Mouse (Mus musculus) lung, embryonic 14.5 days (tissue): ENCODE results near the gene Hdac4. TPM values are rescaled to one million over a fixed set of nuclear protein-coding genes. Genes with fewer than 3 reads are reported as not detected.

Source experiments
- ATAC-seq: fragments of 200-750 bp; cut with Nextera tagmentation; 2 replicates; pipeline ENCODE4 v1.8.0; 2017; ENCODE audit warnings: mild to moderate bottlenecking, moderate TSS enrichment, moderate library complexity; ENCODE audit not compliant: insufficient read depth
- DNase-seq: peaks from one replicate; pipeline ENCODE4 v3.0.0-alpha.2; 2015
- H3K27ac ChIP-seq: fragments of 300-500 bp; sonication (generic); 2 replicates; pipeline ENCODE4 v1.5.1; 2014; ENCODE audit warnings: low read depth, mild to moderate bottlenecking, moderate library complexity
- H3K27me3 ChIP-seq: fragments of 300-500 bp; sonication (generic); 2 replicates; pipeline ENCODE4 v1.6.1; 2014; ENCODE audit warnings: low read length, control low read depth; ENCODE audit not compliant: insufficient read depth
- H3K36me3 ChIP-seq: fragments of 300-500 bp; sonication (generic); 2 replicates; pipeline ENCODE4 v1.6.1; 2014; ENCODE audit warnings: control low read depth; ENCODE audit not compliant: insufficient read depth
- H3K4me1 ChIP-seq: fragments of 300-500 bp; sonication (generic); 2 replicates; pipeline ENCODE4 v1.6.1; 2014; ENCODE audit warnings: antibody characterized with exemption, control low read depth; ENCODE audit not compliant: insufficient read depth
- H3K4me2 ChIP-seq: fragments of 300-500 bp; sonication (generic); 2 replicates; pipeline ENCODE4 v1.6.1; 2014; ENCODE audit warnings: mild to moderate bottlenecking
- H3K4me3 ChIP-seq: fragments of 300-500 bp; sonication (generic); 2 replicates; pipeline ENCODE4 v1.5.1; 2014; ENCODE audit warnings: low read depth, low read length
- H3K9ac ChIP-seq: fragments of 300-500 bp; sonication (generic); 2 replicates; pipeline ENCODE4 v1.6.1; 2014
- H3K9me3 ChIP-seq: fragments of 300-500 bp; sonication (generic); 2 replicates; pipeline ENCODE4 v1.6.1; 2016; ENCODE audit warnings: low read depth, low read length, control low read depth
- CTCF ChIP-seq: IDR thresholded peaks from 2 replicates; pipeline ENCODE4 v1.5.1; 2016; ENCODE audit warnings: antibody characterized with exemption, low read depth
- WGBS: fragments of 180-500 bp; shearing (Covaris S2); extraction: QIAGEN DNeasy Blood & Tissue Kit; methylation state at CpG from one replicate; pipeline ENCODE4 v1.1.7; 2014; 5-methylcytosine and 5-hydroxymethylcytosine counted together
- polyA plus RNA-seq: library from polyadenylated mRNA; unstranded; fragments of >200 nt; fragmentation: Nextera tagmentation; extraction: Ambion mirVana; gene quantifications from 2 replicates; pipeline ENCODE4 v1.2.1, GENCODE M21; 2014

The Hdac4 gene
- polyA plus RNA-seq, 1 experiment from 2014 or later = 20.2 TPM

DNA sequence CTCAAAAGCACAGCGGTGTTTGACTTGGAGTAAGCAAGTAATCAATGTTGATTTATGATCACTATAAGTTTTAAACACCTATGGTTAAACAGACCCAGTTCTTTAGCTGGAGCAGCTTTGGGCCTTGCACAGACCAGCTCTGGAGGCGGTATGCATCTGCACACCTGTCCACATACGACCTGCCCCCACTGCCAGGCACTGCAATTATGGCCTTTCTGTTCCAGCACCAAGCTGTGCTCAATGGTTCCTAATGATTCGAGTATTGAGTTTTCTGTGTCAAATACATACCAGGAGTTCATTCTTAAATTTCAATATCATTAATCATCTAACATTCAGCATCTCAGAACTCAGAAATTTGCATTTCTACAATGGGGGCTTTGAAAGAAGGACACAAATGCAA lies 52.7 kb downstream of the Hdac4 start:
- WGBS = 87% methylated on average over 4 of the region's 4 CpGs
- Histone ChIP-seq H3K4me3 (no peak overlapping the region), H3K9me3 (no peaks in the 10 kb centered on the region), H3K9ac (no peak overlapping the region), H3K4me1 (peaks cover 7% of the 10 kb centered on the region; the same call in 1 of the 2 replicates), H3K27me3 (no peaks in the 10 kb centered on the region), H3K27ac (no peak overlapping the region), H3K4me2 (no peak overlapping the region), H3K36me3 (0 out of 2 replicates have a peak, but pooled peaks cover 3% of the 10 kb centered on the region)
- TF ChIP-seq CTCF = no peak
- no peak for ATAC-seq
- no peak for DNase-seq

DNA sequence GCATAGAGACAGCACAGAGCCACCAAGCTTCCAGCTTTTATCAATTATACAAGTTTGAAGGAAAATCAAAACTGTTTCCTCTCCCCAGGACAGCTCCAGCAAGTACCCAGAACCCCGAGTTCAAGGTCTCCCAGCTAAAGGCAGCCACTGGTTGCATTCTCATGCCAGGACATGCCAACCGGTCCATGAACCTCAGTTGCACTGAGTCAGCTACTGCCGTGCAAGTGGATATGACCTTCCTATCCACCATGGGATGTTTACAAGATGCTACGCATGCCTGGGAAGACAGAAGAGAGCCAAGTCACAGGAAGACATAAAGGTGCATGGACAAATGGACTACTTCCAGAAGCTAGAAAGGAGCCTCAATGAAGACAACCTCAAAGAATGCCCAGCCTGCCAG lies 56.5 kb downstream of the Hdac4 start:
- Histone ChIP-seq H3K36me3 (no peaks in the 10 kb centered on the region), H3K27ac (no peak overlapping the region), H3K9me3 (no peaks in the 10 kb centered on the region), H3K4me3 (no peak overlapping the region), H3K4me1 (peaks cover 3% of the 10 kb centered on the region; the same call in 1 of the 2 replicates), H3K9ac (no peak overlapping the region), H3K4me2 (no peak overlapping the region), H3K27me3 (no peaks in the 10 kb centered on the region)
- ATAC-seq (no peak), DNase-seq (no peak)
- WGBS = 91% methylated on average over 4 of the region's 4 CpGs
- no peak for TF ChIP-seq CTCF

DNA sequence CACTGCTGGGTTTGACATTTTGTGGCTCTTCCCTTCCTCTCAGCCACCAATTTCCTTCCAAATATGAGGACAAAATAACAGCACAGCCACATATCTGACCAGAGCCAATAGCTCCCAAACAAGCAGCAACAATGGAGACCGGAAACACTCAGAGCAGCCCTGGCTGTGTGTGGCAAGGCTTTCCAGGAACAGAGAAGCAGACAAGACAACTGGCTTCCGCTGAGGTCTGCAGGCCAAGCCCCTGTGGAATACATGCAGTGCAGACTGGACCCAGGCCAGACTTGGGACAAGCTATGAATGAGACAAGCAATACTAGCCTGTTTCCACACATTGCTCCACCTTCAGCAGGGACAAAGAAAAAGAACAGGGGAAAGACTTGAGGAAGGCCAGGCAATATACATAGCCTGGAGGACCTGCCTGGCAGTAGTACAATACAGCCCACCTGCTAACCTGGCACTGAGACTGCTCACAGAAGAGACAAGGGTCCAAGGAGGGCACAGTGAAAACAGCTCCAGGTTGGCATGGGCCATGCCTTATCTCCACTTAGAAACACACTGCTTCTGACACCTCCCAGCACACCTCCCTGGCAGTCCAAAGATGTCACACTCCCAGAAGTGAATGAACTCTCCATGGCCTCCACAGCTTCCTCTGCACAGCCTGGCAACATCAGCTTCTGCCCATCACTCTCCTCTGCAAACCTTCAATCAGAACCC lies 58.2 kb downstream of the Hdac4 start:
- Histone ChIP-seq H3K4me2 (no peak overlapping the region), H3K27ac (peak overlapping the region; percentile 10; the same call in 1 of the 2 replicates), H3K36me3 (no peaks in the 10 kb centered on the region), H3K9ac (no peak overlapping the region), H3K4me1 (no peaks in the 10 kb centered on the region; the same call in 1 of the 2 replicates), H3K27me3 (no peaks in the 10 kb centered on the region), H3K9me3 (no peaks in the 10 kb centered on the region), H3K4me3 (no peak overlapping the region)
- ATAC-seq = 0 out of 2 replicates have a peak, but pooled peaks have one; percentile 17
- WGBS = 81% methylated on average over 2 of the region's 2 CpGs
- peak; percentile 60 for DNase-seq
- no peak for TF ChIP-seq CTCF

DNA sequence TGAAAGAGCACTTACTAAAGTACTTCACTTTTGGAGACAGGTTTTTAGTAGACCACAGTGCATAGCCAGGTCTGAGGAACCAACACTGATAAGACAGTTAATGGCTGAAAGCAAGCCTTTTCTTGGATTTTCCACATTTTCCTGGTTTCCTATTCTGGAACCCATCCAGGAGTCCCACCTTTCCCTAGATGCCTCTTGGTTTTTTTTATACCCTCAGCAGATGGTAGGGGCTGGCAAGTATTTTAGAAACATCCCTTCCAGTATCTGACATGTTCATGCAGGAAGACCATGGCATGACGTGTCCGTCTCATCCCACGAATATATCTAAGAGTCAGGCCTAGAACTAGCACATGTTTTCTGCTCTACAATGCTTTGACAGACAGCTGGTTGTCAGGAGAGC lies 59.1 kb downstream of the Hdac4 start:
- Histone ChIP-seq H3K4me2 (no peak overlapping the region), H3K27me3 (no peaks in the 10 kb centered on the region), H3K9ac (no peak overlapping the region), H3K27ac (no peak overlapping the region), H3K9me3 (no peaks in the 10 kb centered on the region), H3K4me1 (no peaks in the 10 kb centered on the region; the same call in 1 of the 2 replicates), H3K4me3 (no peak overlapping the region), H3K36me3 (no peaks in the 10 kb centered on the region)
- ATAC-seq = no peak
- no peak for DNase-seq
- TF ChIP-seq CTCF = no peak
- 92% methylated on average over 3 of the region's 3 CpGs for WGBS

DNA sequence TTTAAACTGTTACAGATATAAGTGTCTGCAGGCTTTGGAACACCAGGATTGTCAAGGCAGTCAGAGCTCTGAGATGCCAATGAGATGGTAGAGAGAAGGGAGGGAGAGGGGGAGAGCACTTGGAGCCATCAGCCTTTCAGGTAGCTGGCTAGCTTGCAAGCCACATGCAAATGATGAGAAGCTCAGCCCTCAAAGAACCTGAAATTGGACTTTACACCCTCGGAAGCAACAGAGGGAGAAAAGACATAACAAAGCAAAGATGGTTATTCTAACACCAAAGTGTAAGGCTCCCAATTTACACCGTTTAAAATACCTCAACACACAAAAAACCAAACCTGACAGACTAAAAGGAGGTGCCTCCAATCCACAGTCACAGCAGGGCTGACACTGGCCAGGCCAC lies 63.3 kb downstream of the Hdac4 start:
- ATAC-seq = no peak
- H3K27ac ChIP-seq = no peak overlapping the region
- no peaks in the 10 kb centered on the region for H3K36me3 ChIP-seq
- no peak for TF ChIP-seq CTCF
- H3K4me3 ChIP-seq = no peak overlapping the region
- H3K9me3 ChIP-seq = no peaks in the 10 kb centered on the region
- no peak for DNase-seq
- no peak overlapping the region for H3K9ac ChIP-seq
- H3K4me1 ChIP-seq = peaks cover 6% of the 10 kb centered on the region; the same call in 1 of the 2 replicates
- H3K27me3 ChIP-seq = no peaks in the 10 kb centered on the region
- H3K4me2 ChIP-seq = no peak overlapping the region
- 38% methylated on average over 2 of the region's 2 CpGs for WGBS

DNA sequence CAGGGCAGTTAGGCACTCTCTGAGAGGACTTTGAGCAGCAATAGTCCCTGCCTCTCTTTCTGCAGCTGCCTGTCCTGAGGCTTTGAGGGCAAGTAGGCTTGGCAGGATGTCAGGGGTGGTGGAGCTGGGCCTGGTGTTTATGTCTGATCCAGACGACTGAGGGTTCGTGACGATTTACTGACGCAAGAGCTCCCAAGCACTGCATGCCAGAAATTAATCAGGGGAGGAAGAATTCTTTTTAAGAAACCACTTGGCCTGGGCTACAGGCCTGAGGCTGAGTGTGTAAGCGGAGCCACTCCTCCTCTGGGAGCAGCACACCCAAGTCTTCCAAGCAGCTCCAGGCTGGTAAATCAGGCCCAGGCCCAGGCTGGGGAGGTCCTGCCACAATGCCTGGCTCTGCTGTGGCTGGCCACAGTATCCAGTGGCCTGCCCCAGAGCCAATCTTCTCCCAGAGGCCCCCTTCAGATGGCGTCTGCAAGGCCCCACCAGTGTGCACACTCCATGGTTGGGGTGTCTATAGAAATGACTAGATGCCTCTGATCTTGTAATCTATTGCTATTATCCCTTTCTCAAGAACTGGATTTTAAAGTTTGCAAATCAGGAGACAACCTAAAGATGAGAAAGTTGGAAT lies 64.9 kb downstream of the Hdac4 start:
- Histone ChIP-seq H3K27me3 (no peaks in the 10 kb centered on the region), H3K4me3 (no peak overlapping the region), H3K4me1 (peaks cover 6% of the 10 kb centered on the region; the same call in 1 of the 2 replicates), H3K9me3 (no peaks in the 10 kb centered on the region), H3K4me2 (no peak overlapping the region), H3K36me3 (no peaks in the 10 kb centered on the region), H3K9ac (peak overlapping the region; percentile 25), H3K27ac (peak overlapping the region; percentile 85; the same call in 1 of the 2 replicates)
- 32% methylated on average over 6 of the region's 6 CpGs for WGBS
- peak; percentile 89 for DNase-seq
- peak; percentile 92 for ATAC-seq
- no peak for TF ChIP-seq CTCF

DNA sequence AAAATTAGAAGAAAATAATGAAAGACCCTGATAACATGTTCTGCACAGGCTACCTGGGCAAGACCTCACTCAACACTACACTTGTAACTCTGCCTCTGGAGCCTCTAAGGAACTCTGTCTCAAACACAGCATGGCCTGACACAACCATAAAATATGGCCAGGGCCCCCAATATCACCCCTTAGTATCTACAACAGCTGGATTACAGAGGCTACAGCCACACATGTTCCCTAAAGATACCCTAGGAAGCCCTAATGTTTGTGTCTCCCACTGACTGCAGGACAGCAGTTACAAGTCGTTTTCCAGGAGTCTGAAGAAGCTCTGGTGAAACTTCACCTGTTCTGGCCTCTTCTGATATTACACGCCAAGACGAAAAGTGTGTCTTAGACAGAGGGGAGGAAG lies 65.7 kb downstream of the Hdac4 start:
- Histone ChIP-seq H3K4me2 (no peak overlapping the region), H3K27me3 (no peaks in the 10 kb centered on the region), H3K9ac (no peak overlapping the region), H3K27ac (peak overlapping the region; percentile 85; the same call in 1 of the 2 replicates), H3K9me3 (no peaks in the 10 kb centered on the region), H3K4me3 (no peak overlapping the region), H3K4me1 (peaks cover 6% of the 10 kb centered on the region; the same call in 1 of the 2 replicates), H3K36me3 (no peaks in the 10 kb centered on the region)
- DNase-seq (no peak), ATAC-seq (no peak)
- 75% methylated on average over 3 of the region's 3 CpGs for WGBS
- no peak for TF ChIP-seq CTCF
